Mouse (Mus musculus) midbrain, embryonic 12.5 days (tissue): Measurements from ENCODE around the gene Vmn2r49. TPM values are rescaled to one million over a fixed set of nuclear protein-coding genes. Genes with fewer than 3 reads are reported as not detected.
"Not testable (repeated sequence)": the region's sequence is repeated elsewhere in the genome, so short reads cannot be mapped to it uniquely, and the experiment has no call there.

Experiments used
- ATAC-seq: fragments of 200-750 bp; cut with Nextera tagmentation; 2 replicates; pipeline ENCODE4 v1.8.0; 2017; ENCODE audit warnings: low read depth, moderate TSS enrichment, moderate library complexity; ENCODE audit not compliant: low FRiP score
- H3K27ac ChIP-seq: fragments of 300-500 bp; sonication (generic); replicated peaks from 2 replicates; pipeline ENCODE4 v1.5.1; 2016; ENCODE audit warnings: mild to moderate bottlenecking
- H3K27me3 ChIP-seq: fragments of 300-500 bp; sonication (generic); 2 replicates; pipeline ENCODE4 v1.6.1; 2016; ENCODE audit warnings: mild to moderate bottlenecking
- H3K36me3 ChIP-seq: fragments of 300-500 bp; sonication (generic); 2 replicates; pipeline ENCODE4 v1.6.1; 2016
- H3K4me1 ChIP-seq: fragments of 300-500 bp; sonication (generic); 2 replicates; pipeline ENCODE4 v1.6.1; 2016
- H3K4me2 ChIP-seq: fragments of 300-500 bp; sonication (generic); replicated peaks from 2 replicates; pipeline ENCODE4 v1.6.1; 2016; ENCODE audit warnings: mild to moderate bottlenecking, moderate library complexity
- H3K4me3 ChIP-seq: fragments of 300-500 bp; sonication (generic); 2 replicates; pipeline ENCODE4 v1.5.1; 2016; ENCODE audit warnings: mild to moderate bottlenecking
- H3K9ac ChIP-seq: fragments of 300-500 bp; sonication (generic); replicated peaks from 2 replicates; pipeline ENCODE4 v1.6.1; 2016; ENCODE audit warnings: mild to moderate bottlenecking, moderate library complexity
- H3K9me3 ChIP-seq: fragments of 300-500 bp; sonication (generic); 2 replicates; pipeline ENCODE4 v1.6.1; 2016; ENCODE audit warnings: mild to moderate bottlenecking
- WGBS: fragments of 180-500 bp; shearing (Covaris S2); methylation state at CpG from one replicate; pipeline ENCODE4 v1.1.7; 2016; 5-methylcytosine and 5-hydroxymethylcytosine counted together
- polyA plus RNA-seq: library from polyadenylated mRNA; unstranded; fragments of >200 nt; fragmentation: Nextera tagmentation; extraction: Ambion mirVana; gene quantifications from 2 replicates; pipeline ENCODE4 v1.2.1, GENCODE M21; 2016

The Vmn2r49 gene
- not detected in 2 replicates for polyA plus RNA-seq

DNA sequence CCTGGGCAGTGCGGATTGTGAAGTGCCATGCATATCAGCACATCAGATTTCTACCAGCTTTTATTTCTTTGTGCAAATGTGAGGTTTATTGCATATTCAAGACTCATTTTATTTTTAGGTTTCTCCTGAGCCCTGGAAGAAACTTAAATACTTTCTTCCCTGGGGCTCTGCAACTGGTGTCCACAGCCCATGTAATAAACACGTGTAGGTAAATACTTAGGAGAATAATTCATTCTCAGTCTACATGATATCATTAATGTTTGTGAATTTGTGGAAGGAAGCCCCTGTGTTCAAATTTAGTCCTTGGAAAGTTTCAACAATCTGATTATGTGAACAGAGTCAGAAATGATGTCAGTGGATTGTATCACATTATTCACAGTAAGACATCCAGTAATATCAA is at the start of gene Vmn2r49:
TSS of gene Vmn2r49 (minus strand) at position 101 of the 400 bp plus-strand sequence.
- H3K4me3 ChIP-seq, ATAC-seq, H3K4me1 ChIP-seq, H3K9ac ChIP-seq, H3K36me3 ChIP-seq, H3K4me2 ChIP-seq, H3K27me3 ChIP-seq, H3K9me3 ChIP-seq, H3K27ac ChIP-seq: not testable (repeated sequence)
- 47% methylated on average over 2 of the region's 2 CpGs for WGBS

DNA sequence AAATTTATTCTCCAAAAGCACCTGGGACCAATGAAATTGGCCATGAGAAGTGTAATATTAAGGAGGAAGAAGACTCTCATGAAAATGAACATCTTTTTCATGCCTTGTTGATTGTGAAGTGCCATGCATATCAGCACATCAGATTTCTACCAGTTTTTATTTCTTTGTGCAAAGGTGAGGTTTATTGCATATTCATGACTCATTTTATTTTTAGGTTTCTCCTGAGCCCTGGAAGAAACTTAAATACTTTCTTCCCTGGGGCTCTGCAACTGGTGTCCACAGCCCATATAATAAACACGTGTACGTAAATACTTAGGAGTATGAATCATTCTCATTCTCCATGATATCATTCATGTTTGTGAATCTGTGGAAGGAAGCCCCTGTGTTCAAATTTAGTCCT is 38.6 kb downstream of the Vmn2r49 start, which contains the start of gene Vmn2r48:
TSS of gene Vmn2r48 (minus strand) at position 101 of the 400 bp plus-strand sequence.
- not testable (repeated sequence) for H3K4me2 ChIP-seq, H3K4me3 ChIP-seq, H3K27me3 ChIP-seq, H3K36me3 ChIP-seq, H3K4me1 ChIP-seq, H3K9ac ChIP-seq, ATAC-seq, H3K27ac ChIP-seq, H3K9me3 ChIP-seq
- WGBS = 76% methylated on average over 2 of the region's 2 CpGs

Other genes with a start within 250 kb of the Vmn2r49 start
- gene Vmn2r46, start 221.7 kb downstream of the Vmn2r49 start, polyA plus RNA-seq = not detected in 2 replicates
- gene Vmn2r47, start 150.9 kb downstream of the Vmn2r49 start, polyA plus RNA-seq = not detected in 2 replicates
- not detected in 2 replicates for gene Vmn2r48, start 38.7 kb downstream of the Vmn2r49 start, polyA plus RNA-seq
- not detected in 2 replicates for gene Vmn2r50, start 61.0 kb upstream of the Vmn2r49 start, polyA plus RNA-seq
- gene Vmn2r51, start 113.5 kb upstream of the Vmn2r49 start, polyA plus RNA-seq = not detected in 2 replicates
- gene Vmn2r52, start 184.3 kb upstream of the Vmn2r49 start, polyA plus RNA-seq = not detected in 2 replicates